12 mouse cellular contexts compared by ENCODE assay signal in genomic region chr19:6226135-6226534, GRCm38 (mm10). TPM values are rescaled to one million over a fixed set of nuclear protein-coding genes. Genes with fewer than 3 reads are reported as not detected.
DNase-seq lines count a peak whose midpoint lies in the region; ATAC-seq and TF ChIP-seq lines count a peak whose summit lies in the region.
"Had no signal": no experiment of that assay in that cellular context is flagged by ENCODE, and none has a peak within 500 bp of the region (broad histone marks: within the 10 kb centered on the region; RNA-seq: fewer than 3 reads in every experiment).

Gene Gpha2, plus strand, starts transcription at chr19:6226380.

- no peak for DNase-seq in kidney, adult 11 months
- DNase-seq in ES-E14 (ENCODE audit: low read depth, low spot score): peak; percentile 78
- peak; percentile 56 for DNase-seq in limb, embryonic 14.5 days (ENCODE audit: low spot score)
- DNase-seq in layer of hippocampus, postnatal 14 days (ENCODE audit: low spot score in 2 of 2): no peak
- DNase-seq in spleen, postnatal 36 days (ENCODE audit: low spot score in 2 of 2): no peak
- DNase-seq: left cerebral cortex, postnatal 4 days had no signal

- WGBS in kidney, embryonic 14.5 days: 13% methylated on average over 2 of the region's 2 CpGs
- 11% methylated on average over 2 of the region's 2 CpGs for WGBS in limb, embryonic 14.5 days
- 23% methylated on average over 2 of the region's 2 CpGs for WGBS in forebrain, embryonic 15.5 days

- in situ Hi-C loops in ES-E14 (cut with MboI; ENCODE audit: low sequenced_read_pairs in 2 of 2, unreplicated experiment in 2 of 2): no loop called here

- peaks cover 28% of the 10 kb centered on the region for H3K36me3 ChIP-seq in kidney, embryonic 14.5 days (ENCODE audit: control insufficient read depth, insufficient read depth, low read length)
- H3K36me3 ChIP-seq in ES-E14 (ENCODE audit: control insufficient read depth, insufficient read depth, low read length, poor library complexity, severe bottlenecking): peaks cover 17% of the 10 kb centered on the region
- peaks cover 38% of the 10 kb centered on the region for H3K36me3 ChIP-seq in limb, embryonic 14.5 days (ENCODE audit: control insufficient read depth, insufficient read depth, low read length)
- peaks cover 39% of the 10 kb centered on the region for H3K36me3 ChIP-seq in forebrain, embryonic 15.5 days

- H3K27me3 ChIP-seq in kidney, embryonic 14.5 days (ENCODE audit: control insufficient read depth, insufficient read depth, low read length): no peaks in the 10 kb centered on the region
- no peaks in the 10 kb centered on the region for H3K27me3 ChIP-seq in limb, embryonic 14.5 days (ENCODE audit: control insufficient read depth, insufficient read depth, low read length)
- H3K27me3 ChIP-seq in forebrain, embryonic 15.5 days: no peaks in the 10 kb centered on the region
- H3K27me3 ChIP-seq: hindbrain, embryonic 12.5 days; neural tube, embryonic 12.5 days had no signal

- no peak within 1 kb of the TSS for H3K4me3 ChIP-seq in kidney, embryonic 14.5 days (ENCODE audit: low read length)
- H3K4me3 ChIP-seq in ES-E14 (ENCODE audit: insufficient read depth in 1 of 2, low read depth in 1 of 2, low read length in 2 of 2, poor library complexity in 1 of 2, severe bottlenecking in 1 of 2): no peak within 1 kb of the TSS
- no peak within 1 kb of the TSS for H3K4me3 ChIP-seq in limb, embryonic 14.5 days (replicated peaks; ENCODE audit: low read length)
- no peak within 1 kb of the TSS for H3K4me3 ChIP-seq in forebrain, embryonic 15.5 days
- H3K4me3 ChIP-seq: hindbrain, embryonic 12.5 days; neural tube, embryonic 12.5 days had no signal

- no peak within 1 kb of the TSS for H3K27ac ChIP-seq in kidney, embryonic 14.5 days (ENCODE audit: low read depth, low read length)
- H3K27ac ChIP-seq in ES-E14 (ENCODE audit: insufficient read depth, low read depth, low read length, poor library complexity, severe bottlenecking): no peak within 1 kb of the TSS
- no peak within 1 kb of the TSS for H3K27ac ChIP-seq in limb, embryonic 14.5 days (replicated peaks; ENCODE audit: low read depth, low read length)
- H3K27ac ChIP-seq in forebrain, embryonic 15.5 days (replicated peaks): no peak within 1 kb of the TSS
- H3K27ac ChIP-seq: hindbrain, embryonic 12.5 days; neural tube, embryonic 12.5 days had no signal

- peak; percentile 66 for ATAC-seq in kidney, embryonic 14.5 days (ENCODE audit: low FRiP score, low TSS enrichment)
- ATAC-seq in common myeloid progenitor, adult 5-6 weeks (replicated peaks; ENCODE audit: low read depth, poor library complexity, severe bottlenecking): 0 out of 2 replicates have a peak, but pooled peaks have one; percentile 19
- ATAC-seq in limb, embryonic 14.5 days (ENCODE audit: low FRiP score, low read depth): peak; percentile 58; the same call in 1 of the 2 replicates
- no peak for ATAC-seq in forebrain, embryonic 15.5 days (replicated peaks)

- H3K4me1 ChIP-seq in kidney, embryonic 14.5 days (ENCODE audit: control insufficient read depth, insufficient read depth, low read length): no peaks in the 10 kb centered on the region
- H3K4me1 ChIP-seq in ES-E14 (ENCODE audit: control insufficient read depth in 2 of 2, insufficient read depth in 2 of 2, low read length in 2 of 2, poor library complexity in 1 of 2): peaks cover 0 to 8% of the 10 kb centered on the region in 2 experiments; a peak in 3 of 4 replicates
- H3K4me1 ChIP-seq in limb, embryonic 14.5 days (ENCODE audit: control insufficient read depth, insufficient read depth, low read length): no peaks in the 10 kb centered on the region
- no peaks in the 10 kb centered on the region for H3K4me1 ChIP-seq in forebrain, embryonic 15.5 days
- H3K4me1 ChIP-seq: neural tube, embryonic 12.5 days had no signal

- H3K9me3 ChIP-seq in kidney, embryonic 14.5 days (ENCODE audit: control insufficient read depth, low read length): no peaks in the 10 kb centered on the region
- H3K9me3 ChIP-seq in ES-E14 (ENCODE audit: control insufficient read depth, insufficient read depth, low read depth, low read length): no peaks in the 10 kb centered on the region
- no peaks in the 10 kb centered on the region for H3K9me3 ChIP-seq in limb, embryonic 14.5 days (ENCODE audit: control insufficient read depth, low read length)
- no peaks in the 10 kb centered on the region for H3K9me3 ChIP-seq in forebrain, embryonic 15.5 days
- H3K9me3 ChIP-seq: hindbrain, embryonic 12.5 days; neural tube, embryonic 12.5 days had no signal

- no peak within 1 kb of the TSS for H3K9ac ChIP-seq in kidney, embryonic 14.5 days (ENCODE audit: low read depth, low read length)
- no peak within 1 kb of the TSS for H3K9ac ChIP-seq in ES-E14 (ENCODE audit: insufficient read depth, low read depth, low read length, poor library complexity, severe bottlenecking)
- no peak within 1 kb of the TSS for H3K9ac ChIP-seq in limb, embryonic 14.5 days (ENCODE audit: low read depth, low read length, severe bottlenecking)
- H3K9ac ChIP-seq in forebrain, embryonic 15.5 days (replicated peaks): no peak within 1 kb of the TSS
- H3K9ac ChIP-seq: hindbrain, embryonic 12.5 days; neural tube, embryonic 12.5 days had no signal

- no peak for TF ChIP-seq POLR2A in limb, embryonic 14.5 days (IDR thresholded peaks at IDR 0.05; ENCODE audit: borderline replicate concordance, extremely low read depth, insufficient read depth, insufficient read length)

- no peak within 1 kb of the TSS for H3K4me2 ChIP-seq in kidney, embryonic 14.5 days (replicated peaks; ENCODE audit: low read depth, low read length)
- H3K4me2 ChIP-seq in limb, embryonic 14.5 days (replicated peaks; ENCODE audit: low read depth, low read length, severe bottlenecking): no peak within 1 kb of the TSS
- H3K4me2 ChIP-seq in forebrain, embryonic 15.5 days (replicated peaks): no peak within 1 kb of the TSS
- H3K4me2 ChIP-seq: hindbrain, embryonic 12.5 days; neural tube, embryonic 12.5 days had no signal

TF ChIP-seq in ES-E14, 5 proteins besides CTCF, POLR2A, EP300 and RAD21:
- TF ChIP-seq HCFC1 (IDR thresholded peaks at IDR 0.05; ENCODE audit: borderline replicate concordance, insufficient read depth, low read length) (no peak), MAFK (IDR thresholded peaks at IDR 0.05; ENCODE audit: insufficient read depth, low read depth, low read length) (no peak), ZC3H11A (IDR thresholded peaks at IDR 0.05; ENCODE audit: borderline replicate concordance, low read depth, low read length) (no peak), ZNF384 (IDR thresholded peaks at IDR 0.05; ENCODE audit: low read depth, low read length) (no peak), CHD2 (IDR thresholded peaks at IDR 0.05; ENCODE audit: low read depth, low read length) (no peak)

RNA-seq across cellular contexts. Expression of gene Gpha2, which starts in this region (rescaled TPM):
- 0.93 TPM in 1 of 2 replicates, not detected in the other for polyA plus RNA-seq in kidney, embryonic 14.5 days (2014; fragmentation: Nextera tagmentation; extraction: Ambion mirVana)
- total RNA-seq in ES-E14 (2012; rRNA removed): 3.9 and 5.9 TPM in 2 replicates
- 0.14 TPM in 1 of 2 replicates, not detected in the other for total RNA-seq in common myeloid progenitor, adult 5-6 weeks (2017)
- 1.5 and 2.7 TPM in 2 replicates for polyA plus RNA-seq in limb, embryonic 14.5 days (2012; rRNA removed)
- polyA plus RNA-seq in limb, embryonic 14.5 days (2014; fragmentation: Nextera tagmentation; extraction: Ambion mirVana): 1.2 and 2.3 TPM in 2 replicates
- total RNA-seq in layer of hippocampus, postnatal 14 days (2021): not detected
- not detected in 2 replicates for polyA plus RNA-seq in forebrain, embryonic 15.5 days (2015; fragmentation: Nextera tagmentation; extraction: Ambion mirVana)
- total RNA-seq: left cerebral cortex, postnatal 4 days had no signal
- polyA plus RNA-seq: frontal cortex, adult 2 months; neural tube, embryonic 12.5 days had no signal

Comparison
In these comparisons a context has a peak if more than half of its experiments do, and no peak if none do; other contexts are left out.
1. Peak in ATAC-seq in kidney, embryonic 14.5 days; RNA of the gene not detected or under 1 TPM.
2. Peak in ATAC-seq in common myeloid progenitor, adult 5-6 weeks; RNA of the gene not detected or under 1 TPM.
3. DNase-seq: peak in ES-E14 (single experiment) and limb, embryonic 14.5 days (single experiment); none in kidney, adult 11 months (single experiment), layer of hippocampus, postnatal 14 days (0 of 2) and spleen, postnatal 36 days (0 of 2).